Mouse (Mus musculus): ENCODE measurements at regions not wholly inside any gene's neighbourhood (a gene's known extent, or its start where the extent isn't known, plus 50 kb on each side); places are given as distances from the start of the nearest gene placed in this dataset.

GRCm38 (mm10) chr6:81733527-81733926 is 189.9 kb upstream of the Gcfc2 start:
- no peak for DNase-seq

GRCm38 (mm10) chr6:81738466-81738865 is 185.0 kb upstream of the Gcfc2 start:
- DNase-seq: no peak

- DNase-seq: no peak
Measured at GRCm38 (mm10) chr6:81749681-81750080, 173.8 kb upstream of the Gcfc2 start.

GRCm38 (mm10) chr6:81751631-81752030 is 171.8 kb upstream of the Gcfc2 start:
- no peak for DNase-seq

GRCm38 (mm10) chr6:81756242-81756641 is 167.2 kb upstream of the Gcfc2 start:
- DNase-seq: no peak

- no peak for DNase-seq
Measured at GRCm38 (mm10) chr6:81758876-81759275, 164.6 kb upstream of the Gcfc2 start.

- no peak for DNase-seq
Measured at GRCm38 (mm10) chr6:81760181-81760580, 163.3 kb upstream of the Gcfc2 start.

GRCm38 (mm10) chr6:81765831-81766230 is 157.6 kb upstream of the Gcfc2 start:
- peak in 1 of 2 experiments; percentile 4 for DNase-seq

GRCm38 (mm10) chr6:81766800-81767199 is 156.7 kb upstream of the Gcfc2 start:
- DNase-seq: no peak

- DNase-seq: no peak
Measured at GRCm38 (mm10) chr6:81768669-81769537, 154.6 kb upstream of the Gcfc2 start.

GRCm38 (mm10) chr6:81770301-81770700 is 153.2 kb upstream of the Gcfc2 start:
- no peak for DNase-seq

- no peak for DNase-seq
Measured at GRCm38 (mm10) chr6:81771862-81772261, 151.6 kb upstream of the Gcfc2 start.

- no peak for DNase-seq
Measured at GRCm38 (mm10) chr6:81782131-81782530, 141.3 kb upstream of the Gcfc2 start.

GRCm38 (mm10) chr6:81782815-81783435 is 140.5 kb upstream of the Gcfc2 start:
- DNase-seq: no peak

GRCm38 (mm10) chr6:81795281-81795680 is 128.2 kb upstream of the Gcfc2 start:
- DNase-seq: peak; percentile 14 to 15

- DNase-seq: no peak
Measured at GRCm38 (mm10) chr6:81800822-81801221, 122.6 kb upstream of the Gcfc2 start.

- no peak for DNase-seq
Measured at GRCm38 (mm10) chr6:81801804-81802203, 121.7 kb upstream of the Gcfc2 start.

GRCm38 (mm10) chr6:81805942-81806341 is 117.5 kb upstream of the Gcfc2 start:
- DNase-seq: no peak

GRCm38 (mm10) chr6:81808712-81809111 is 114.8 kb upstream of the Gcfc2 start:
- no peak for DNase-seq

- DNase-seq: peak; percentile 33 to 44
Measured at GRCm38 (mm10) chr6:81815248-81815961, 108.1 kb upstream of the Gcfc2 start.

- DNase-seq: no peak
Measured at GRCm38 (mm10) chr6:81815962-81816338, 107.5 kb upstream of the Gcfc2 start.

GRCm38 (mm10) chr6:81817050-81817827 is 106.2 kb upstream of the Gcfc2 start:
- DNase-seq: peak; percentile 62 to 67

- DNase-seq: no peak
Measured at GRCm38 (mm10) chr6:81818573-81818972, 104.9 kb upstream of the Gcfc2 start.
